Mouse (Mus musculus) megakaryocyte-erythroid progenitor cell, adult 5 weeks (primary cell): ENCODE results near the gene Ctnnd1. TPM values are rescaled to one million over a fixed set of nuclear protein-coding genes. Genes with fewer than 3 reads are reported as not detected.

ENCODE experiments used
- polyA plus RNA-seq: library from polyadenylated mRNA; stranded (reverse); fragments of >175 nt; gene quantifications from 2 replicates; pipeline ENCODE4 v1.2.3, GENCODE M21; 2012

Gene Ctnnd1
- polyA plus RNA-seq, result 5.2 and 6.5 TPM in 2 replicates

GRCm38 (mm10) chr2:84650464-84651195 is at the start of gene Ctnnd1:
Ctnnd1 (minus strand) TSS chr2:84650765.

GRCm38 (mm10) chr2:84679016-84679415 is 28.5 kb upstream of the Ctnnd1 start, which contains the start of gene Tmx2:
Tmx2 (minus strand) TSS chr2:84679140.

GRCm38 (mm10) chr2:84677968-84678880 is 27.7 kb upstream of the Ctnnd1 start, which contains the start of the genes Gm28635 and Med19:
Gm28635 (minus strand) TSS chr2:84678041.
Med19 (plus strand) TSS chr2:84678402.

DNA sequence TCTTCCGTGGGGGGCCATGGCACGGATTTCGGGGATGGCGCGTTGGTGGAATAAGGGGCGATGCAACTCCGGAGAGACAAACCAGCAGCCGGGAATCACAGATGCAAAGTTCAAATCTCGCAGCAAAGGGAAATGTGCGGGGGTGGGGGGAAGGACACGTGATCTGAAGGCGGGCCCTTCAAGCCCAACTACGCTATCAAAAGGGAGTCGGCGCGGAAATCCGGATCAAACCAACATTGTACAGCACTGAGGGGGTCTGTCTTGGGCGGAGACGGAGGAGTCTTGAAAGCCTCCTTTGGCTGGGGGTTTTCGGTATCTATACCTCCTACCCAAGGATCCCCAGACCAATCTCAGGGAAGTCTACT is 20.0 kb upstream of the Ctnnd1 start, which contains the start of gene Selenoh:
TSS of gene Selenoh (minus strand) at position 202 of the 365 bp plus-strand sequence.

GRCm38 (mm10) chr2:84658806-84659205 is 8.2 kb upstream of the Ctnnd1 start, which contains the start of gene Btbd18:
Btbd18 (plus strand) TSS chr2:84659079.

Other genes with a start within 250 kb of the Ctnnd1 start
- gene Calcrl, start 225.4 kb downstream of the Ctnnd1 start, polyA plus RNA-seq, result 0.15 and 0.43 TPM in 2 replicates
- 1.1 and 1.6 TPM in 2 replicates for gene Tfpi, start 174.0 kb downstream of the Ctnnd1 start, polyA plus RNA-seq
- gene Btbd18, start 8.3 kb upstream of the Ctnnd1 start, polyA plus RNA-seq, result not detected in 2 replicates
- gene Selenoh, start 20.0 kb upstream of the Ctnnd1 start, polyA plus RNA-seq, result 336 and 344 TPM in 2 replicates
- gene Gm28635, start 27.3 kb upstream of the Ctnnd1 start, polyA plus RNA-seq, result not detected in 2 replicates
- gene Med19, start 27.6 kb upstream of the Ctnnd1 start, polyA plus RNA-seq, result 10.5 and 11.6 TPM in 2 replicates
- gene Tmx2, start 28.4 kb upstream of the Ctnnd1 start, polyA plus RNA-seq, result 3.1 and 4.1 TPM in 2 replicates
- gene Zdhhc5, start 64.4 kb upstream of the Ctnnd1 start, polyA plus RNA-seq, result 27.3 and 29.4 TPM in 2 replicates
- 1.0 and 1.5 TPM in 2 replicates for gene Clp1, start 76.6 kb upstream of the Ctnnd1 start, polyA plus RNA-seq
- 1.3 and 1.9 TPM in 2 replicates for gene Ypel4, start 83.3 kb upstream of the Ctnnd1 start, polyA plus RNA-seq
- 0.31 and 2.1 TPM in 2 replicates for gene Gm19426, start 92.9 kb upstream of the Ctnnd1 start, polyA plus RNA-seq
- gene Serping1, start 124.7 kb upstream of the Ctnnd1 start, polyA plus RNA-seq, result 0.16 TPM in 1 of 2 replicates, not detected in the other
- gene Ube2l6, start 148.1 kb upstream of the Ctnnd1 start, polyA plus RNA-seq, result 2.9 and 4.4 TPM in 2 replicates
- 0.05 TPM in 1 of 2 replicates, not detected in the other for gene Smtnl1, start 171.9 kb upstream of the Ctnnd1 start, polyA plus RNA-seq
- gene Timm10, start 176.2 kb upstream of the Ctnnd1 start, polyA plus RNA-seq, result 9.2 and 12.0 TPM in 2 replicates
- gene Slc43a1, start 188.1 kb upstream of the Ctnnd1 start, polyA plus RNA-seq, result 7.4 and 11.5 TPM in 2 replicates
- 0.15 and 0.41 TPM in 2 replicates for gene Rtn4rl2, start 235.9 kb upstream of the Ctnnd1 start, polyA plus RNA-seq